Mouse (Mus musculus) forelimb bud, embryonic 11.5 days (tissue): ENCODE data around the gene Neil1.

Experiments used
- DNase-seq: peaks from one replicate; pipeline ENCODE4 v3.0.0-alpha.2; 2012; ENCODE audit warnings: low read depth, low spot score

Gene Neil1

GRCm38 (mm10) chr9:57148144-57148878 is at the start of gene Neil1:
TSS of gene Neil1 (minus strand) at chr9:57148305.
- DNase-seq, result peak; percentile 89

GRCm38 (mm10) chr9:57197414-57197813 is 49.3 kb upstream of the Neil1 start:
- DNase-seq, result no peak

- no peak for DNase-seq
Measured at GRCm38 (mm10) chr9:57196708-57197107, 48.6 kb upstream of the Neil1 start.

GRCm38 (mm10) chr9:57168411-57168810 is 20.3 kb upstream of the Neil1 start:
- no peak for DNase-seq

GRCm38 (mm10) chr9:57166173-57166572 is 18.1 kb upstream of the Neil1 start:
- no peak for DNase-seq

DNA sequence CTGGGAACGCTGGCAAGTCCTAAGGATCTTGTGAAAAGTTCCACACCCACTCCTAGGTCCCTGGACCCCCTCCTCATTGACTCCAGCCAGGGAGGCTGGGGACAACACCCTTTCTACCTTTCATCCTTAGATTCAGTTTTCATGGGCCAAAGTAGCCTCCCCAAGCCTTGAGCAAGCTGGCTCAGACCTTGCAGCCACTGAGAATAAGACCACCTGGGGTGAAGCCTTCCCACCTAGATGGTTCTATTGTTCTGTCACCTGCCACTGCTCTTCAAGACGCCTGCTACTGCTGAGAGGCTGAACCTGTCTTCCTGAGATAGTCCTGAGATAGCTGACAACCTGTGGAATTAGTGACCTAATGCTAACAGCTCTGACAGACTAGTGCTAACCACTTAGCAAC is 15.0 kb upstream of the Neil1 start:
- DNase-seq, result no peak

DNA sequence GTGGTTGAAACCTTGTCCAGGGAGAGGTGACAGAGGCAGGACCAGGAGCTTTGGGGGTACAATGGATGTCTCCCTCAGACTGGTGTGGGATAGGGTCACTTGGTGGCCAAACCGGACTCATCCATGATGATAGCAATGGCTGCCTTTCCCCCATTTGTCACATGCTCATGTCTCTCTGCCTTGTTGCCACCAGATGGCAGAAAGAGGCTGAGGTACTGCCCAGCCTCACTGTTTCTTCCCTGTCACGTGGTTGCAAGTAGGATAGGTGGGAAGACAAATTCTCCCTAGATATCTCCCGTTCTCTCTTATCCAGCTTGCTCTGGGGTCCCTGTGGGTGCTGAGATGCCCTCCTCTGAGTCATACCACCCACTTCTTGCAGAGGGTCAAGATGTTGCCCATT is 14.4 kb upstream of the Neil1 start:
- no peak for DNase-seq

DNA sequence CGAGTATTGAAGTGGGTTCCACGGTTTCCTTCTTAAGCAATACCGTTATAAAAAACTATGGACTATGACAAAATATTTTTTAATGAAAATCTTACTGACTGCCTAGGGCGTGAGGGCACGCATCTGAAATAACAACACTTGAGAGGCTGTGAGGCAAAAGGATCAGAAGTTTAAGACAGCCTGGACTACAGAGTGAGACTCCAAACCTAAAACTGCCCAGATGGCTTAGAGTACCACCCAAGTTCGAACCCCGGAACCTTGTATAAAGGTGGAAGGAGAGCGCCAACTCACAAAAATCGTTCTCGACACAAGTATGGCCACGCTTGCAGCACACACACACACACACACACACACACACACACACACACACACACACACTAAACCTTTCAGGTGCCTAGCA is 10.4 kb upstream of the Neil1 start:
- no peak for DNase-seq

DNA sequence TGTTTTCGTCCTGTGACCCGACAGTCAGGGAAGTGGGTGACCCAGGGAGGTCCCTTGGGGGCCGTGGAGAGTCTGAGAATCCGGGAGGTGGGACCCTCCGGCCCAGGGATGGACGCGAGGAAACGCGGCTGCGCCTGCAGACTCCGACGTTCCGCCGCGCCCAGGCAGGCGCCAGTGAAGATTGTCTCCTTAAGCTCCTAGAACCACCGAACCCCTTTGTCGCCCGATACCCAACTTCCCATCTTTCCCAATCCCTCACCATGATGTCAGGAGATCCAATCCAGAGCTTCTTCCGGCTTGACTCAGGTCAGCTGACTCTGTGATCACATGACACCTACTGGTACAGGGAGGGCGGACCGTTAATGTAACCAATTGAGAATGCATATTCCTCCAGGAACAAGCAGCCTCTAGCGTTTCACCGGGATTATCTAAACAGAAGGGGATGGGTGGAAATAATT is 9.9 kb upstream of the Neil1 start, which contains the start of gene Commd4:
Gene Commd4 (minus strand): TSS at position 319 of the 458 bp plus-strand sequence.
- peak; percentile 97 for DNase-seq

DNA sequence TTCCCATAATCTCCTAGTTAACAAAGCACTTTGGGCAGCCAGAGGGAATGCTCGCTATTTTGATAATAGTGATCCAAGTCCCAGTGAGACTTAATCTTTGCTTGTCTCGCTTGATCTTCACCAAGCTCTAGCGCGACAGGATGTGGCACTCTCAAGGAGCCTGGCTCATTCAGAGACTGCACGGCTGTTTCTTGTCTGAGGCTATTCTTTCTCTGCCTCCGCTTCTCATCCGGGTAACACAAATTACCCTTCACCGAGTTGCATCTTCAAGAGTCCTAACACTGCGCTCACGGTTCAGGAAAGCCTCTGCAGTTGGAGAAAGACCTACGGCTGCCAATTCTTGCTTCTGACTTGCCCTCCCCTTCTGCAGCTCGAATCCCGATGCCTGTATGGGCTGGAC is 9.4 kb upstream of the Neil1 start:
- DNase-seq, result no peak

DNA sequence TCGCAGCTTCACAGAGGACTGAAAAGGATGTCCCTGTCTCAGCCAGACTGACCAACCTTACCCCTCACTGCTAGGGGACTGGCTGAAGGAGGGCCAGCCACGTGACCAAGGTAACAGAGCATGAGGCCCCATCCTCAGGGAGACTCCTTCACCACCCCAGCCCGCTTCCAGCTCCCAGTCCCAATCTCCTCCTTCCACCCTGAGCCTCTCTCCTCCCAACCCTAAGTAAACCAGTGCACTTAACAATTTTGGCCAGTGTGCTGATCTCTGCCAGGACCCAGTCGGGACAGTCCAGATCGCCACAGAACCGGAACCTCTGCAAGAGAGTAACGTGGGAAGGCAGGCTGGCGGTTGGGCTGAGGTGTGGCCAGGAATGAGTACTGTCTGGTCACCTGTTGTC is 8.7 kb upstream of the Neil1 start:
- no peak for DNase-seq

DNA sequence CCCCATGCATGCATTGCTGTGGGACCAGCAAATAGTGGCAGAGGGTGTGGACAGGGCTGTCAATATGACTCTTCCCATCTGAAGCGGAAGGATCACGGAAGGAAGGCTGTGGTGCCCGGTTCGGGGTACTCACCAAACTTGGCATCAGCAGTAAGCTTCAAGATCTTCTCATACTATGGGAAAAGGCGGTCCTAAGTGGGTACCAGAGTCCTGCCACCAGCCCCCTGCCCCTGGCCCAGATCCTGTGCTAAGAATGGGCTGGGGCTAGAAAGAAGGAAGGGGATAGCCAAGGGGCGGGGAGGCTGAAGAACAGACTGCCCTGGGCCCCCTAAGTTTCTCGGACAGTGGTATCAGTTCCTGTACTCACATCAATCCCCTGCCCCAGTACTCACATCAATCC is 8.3 kb upstream of the Neil1 start:
- DNase-seq, result no peak

- peak; percentile 27 for DNase-seq
Measured at GRCm38 (mm10) chr9:57152331-57152730, 4.2 kb upstream of the Neil1 start.

GRCm38 (mm10) chr9:57150192-57150591 is 2.1 kb upstream of the Neil1 start:
- DNase-seq, result no peak

DNA sequence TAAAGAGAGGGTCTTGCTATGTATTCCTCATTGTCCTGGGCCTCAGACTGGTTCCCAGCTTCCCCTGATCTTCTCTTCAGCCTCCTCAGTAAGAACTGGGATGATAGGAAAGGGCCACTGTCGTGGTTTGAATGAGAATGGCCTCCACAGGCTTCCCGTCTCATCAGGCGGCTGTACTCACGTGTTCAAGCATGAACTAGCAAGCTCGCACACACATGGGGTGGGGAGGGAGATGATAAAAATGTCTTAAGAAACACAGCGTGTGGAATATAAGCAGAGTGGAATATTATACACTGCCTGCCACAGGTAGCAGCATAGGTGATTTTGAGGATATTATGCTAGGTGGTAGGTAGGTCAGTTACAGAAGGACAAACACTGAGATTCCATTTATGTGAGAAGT is 916 bp upstream of the Neil1 start:
- no peak for DNase-seq

GRCm38 (mm10) chr9:57147205-57148143 is 631 bp downstream of the Neil1 start:
- DNase-seq, result no peak

GRCm38 (mm10) chr9:57146451-57147066 is 1.5 kb downstream of the Neil1 start:
- DNase-seq, result no peak

DNA sequence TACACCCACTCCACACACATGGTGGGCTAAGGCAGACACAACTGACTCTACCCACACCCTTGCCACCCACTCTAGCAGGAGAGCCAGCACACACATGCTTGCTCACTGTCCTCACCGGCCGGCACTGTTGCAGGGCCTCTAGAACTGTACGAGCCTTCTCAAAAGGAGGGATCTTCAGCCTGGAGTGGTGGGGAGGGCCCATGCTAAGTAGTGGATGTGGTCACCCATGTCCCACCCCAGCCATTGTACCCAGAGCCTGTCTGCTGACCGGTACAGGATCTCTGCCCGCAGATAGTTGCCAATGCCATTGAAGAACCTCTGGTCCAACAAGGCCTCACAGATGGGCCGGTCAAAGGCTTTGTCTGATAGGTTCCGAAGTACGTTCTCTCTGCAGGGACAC is 3.3 kb downstream of the Neil1 start:
- no peak for DNase-seq

GRCm38 (mm10) chr9:57143212-57143611 is 4.9 kb downstream of the Neil1 start:
- DNase-seq, result no peak

DNA sequence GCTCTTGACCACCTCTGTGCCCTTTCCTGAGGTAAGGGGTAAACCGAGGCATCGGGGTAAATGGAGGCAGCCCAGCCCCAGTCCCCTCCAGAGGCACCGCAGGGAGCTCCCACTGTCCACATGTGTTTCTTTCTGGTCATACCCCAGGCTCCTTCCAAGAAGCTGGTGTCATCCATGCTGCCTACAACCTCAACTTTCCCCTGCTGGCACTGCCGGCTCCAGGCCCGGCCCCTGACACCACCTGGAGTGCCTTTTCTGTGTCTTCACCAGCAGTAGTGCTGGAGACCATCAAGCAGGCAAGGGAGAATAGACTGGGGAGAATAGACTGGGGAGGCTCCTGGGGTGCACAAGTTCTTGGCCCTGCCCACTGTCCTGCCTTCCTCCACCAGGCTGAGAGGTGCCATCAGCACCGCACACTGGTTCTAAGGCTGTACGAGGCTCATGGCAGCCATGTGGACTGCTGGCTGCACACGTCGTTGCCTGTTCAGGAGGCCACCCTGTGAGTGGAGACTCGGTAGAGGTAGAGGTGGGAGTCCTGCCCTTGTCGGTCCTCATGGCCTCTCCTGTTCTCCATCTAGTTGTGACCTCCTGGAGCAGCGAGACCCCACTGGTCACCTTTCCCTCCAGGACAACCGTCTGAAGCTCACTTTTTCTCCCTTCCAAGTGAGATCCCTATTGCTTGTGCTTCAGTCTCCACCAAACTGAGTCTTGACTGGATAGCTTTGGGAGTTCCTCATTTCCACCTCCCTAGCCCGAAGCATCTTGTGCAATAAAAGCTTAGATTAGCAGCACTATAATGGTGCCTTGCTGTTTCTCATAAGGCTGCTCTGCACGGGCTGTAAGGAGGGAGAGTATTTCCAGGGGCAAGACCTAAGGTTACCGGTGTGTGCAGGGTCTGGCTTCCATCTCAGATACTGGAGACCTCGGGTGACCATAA is 6.4 kb downstream of the Neil1 start:
- no peak for DNase-seq

DNA sequence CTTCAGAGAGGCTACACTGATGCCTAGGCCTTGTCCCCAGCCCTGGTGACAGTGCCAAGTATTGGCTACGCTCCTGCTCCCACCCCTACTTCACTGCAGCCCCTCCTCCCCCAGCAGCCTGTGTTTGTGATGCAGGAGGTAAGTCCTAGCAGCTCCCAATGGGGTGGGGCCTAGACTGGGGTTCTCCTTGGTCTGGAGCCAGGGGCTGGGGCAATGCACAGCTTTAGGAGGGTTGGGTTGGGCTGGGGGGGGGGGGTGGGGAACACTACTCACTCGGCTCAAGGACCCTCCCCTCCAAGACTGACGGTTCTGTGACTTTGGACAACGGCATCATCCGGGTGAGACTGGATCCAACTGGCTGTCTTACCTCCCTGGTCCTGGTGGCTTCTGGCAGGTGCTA is 8.5 kb downstream of the Neil1 start:
- no peak for DNase-seq
